Mouse (Mus musculus): Measurements from ENCODE around the gene Flvcr2. TPM values are rescaled to one million over a fixed set of nuclear protein-coding genes. Genes with fewer than 3 reads are reported as not detected.

Flvcr2 gene
- polyA plus RNA-seq, 1 experiment = 0.02 TPM

DNA sequence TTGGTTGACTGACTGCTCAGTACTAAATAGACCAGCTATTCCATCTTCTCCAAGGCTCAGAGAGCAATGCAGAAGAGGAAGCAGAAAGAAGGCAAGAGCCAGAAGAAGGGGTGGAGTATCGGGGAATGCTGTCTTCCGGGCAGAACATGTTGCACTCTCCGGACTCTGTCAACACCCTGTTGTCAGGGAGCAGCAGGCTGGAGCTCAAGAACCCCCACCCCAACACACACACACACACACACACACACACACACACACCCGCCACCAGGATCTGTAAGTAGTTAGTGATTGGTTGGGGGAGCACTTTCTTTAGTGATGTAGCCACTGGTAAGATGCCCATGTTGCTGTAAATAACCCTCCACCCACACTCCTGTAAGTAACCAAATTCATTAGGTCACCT is 21.0 kb upstream of the Flvcr2 start:
- no peak for TF ChIP-seq GATA1 (IDR thresholded peaks at IDR 0.05; ENCODE audit: low read length)

DNA sequence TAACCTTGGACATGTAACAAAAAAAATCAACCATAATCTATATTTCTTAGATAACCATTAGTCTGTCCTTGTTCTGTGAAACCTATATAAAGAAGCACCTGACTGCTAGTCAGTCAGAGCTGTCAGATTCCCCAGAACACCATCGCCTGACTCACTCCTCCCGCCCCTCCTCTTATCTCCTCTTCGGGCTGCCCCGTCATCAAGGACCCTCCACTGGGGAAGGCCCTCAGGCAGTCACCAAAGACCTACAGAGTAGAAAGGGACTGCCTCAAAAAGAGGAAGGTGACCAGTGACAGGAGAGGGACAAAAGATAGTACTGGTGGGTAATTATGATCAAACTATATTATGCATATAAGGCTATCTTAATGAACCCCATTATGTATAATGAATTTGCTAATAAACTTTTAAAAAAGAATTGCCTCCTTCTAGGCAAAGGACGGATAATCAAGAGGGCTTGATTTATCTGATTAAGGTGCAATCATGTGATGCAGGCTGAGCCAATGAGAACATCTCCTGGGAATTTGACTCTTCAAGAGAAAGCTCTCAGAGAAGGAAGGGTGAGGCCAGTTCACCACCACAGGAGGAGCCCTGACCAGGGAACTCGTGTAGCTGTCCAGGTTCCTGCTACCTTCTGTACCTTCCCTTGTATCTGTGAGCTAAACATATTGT is 19.5 kb upstream of the Flvcr2 start:
- TF ChIP-seq GATA1 (IDR thresholded peaks at IDR 0.05; ENCODE audit: low read length) = no peak

DNA sequence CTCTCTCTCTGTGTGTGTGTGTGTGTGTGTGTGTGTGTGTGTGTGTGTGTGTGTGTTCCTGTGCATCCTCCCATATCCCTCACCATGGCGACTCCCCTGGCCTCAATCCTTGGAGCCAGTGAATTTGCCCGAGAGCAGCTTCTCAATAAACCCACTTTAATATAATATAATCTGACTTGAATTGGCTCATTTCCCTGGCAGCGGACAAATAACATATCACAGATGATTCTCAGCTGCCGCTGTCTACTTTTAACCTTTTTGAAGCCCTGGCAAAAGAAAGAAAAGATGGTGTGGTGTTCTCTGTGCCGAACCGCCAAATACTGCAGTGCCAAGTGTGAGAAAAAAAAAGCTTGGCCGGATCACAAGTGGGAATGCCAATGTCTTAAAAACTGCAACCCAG is 18.2 kb upstream of the Flvcr2 start:
- TF ChIP-seq GATA1 (IDR thresholded peaks at IDR 0.05; ENCODE audit: low read length) = no peak

DNA sequence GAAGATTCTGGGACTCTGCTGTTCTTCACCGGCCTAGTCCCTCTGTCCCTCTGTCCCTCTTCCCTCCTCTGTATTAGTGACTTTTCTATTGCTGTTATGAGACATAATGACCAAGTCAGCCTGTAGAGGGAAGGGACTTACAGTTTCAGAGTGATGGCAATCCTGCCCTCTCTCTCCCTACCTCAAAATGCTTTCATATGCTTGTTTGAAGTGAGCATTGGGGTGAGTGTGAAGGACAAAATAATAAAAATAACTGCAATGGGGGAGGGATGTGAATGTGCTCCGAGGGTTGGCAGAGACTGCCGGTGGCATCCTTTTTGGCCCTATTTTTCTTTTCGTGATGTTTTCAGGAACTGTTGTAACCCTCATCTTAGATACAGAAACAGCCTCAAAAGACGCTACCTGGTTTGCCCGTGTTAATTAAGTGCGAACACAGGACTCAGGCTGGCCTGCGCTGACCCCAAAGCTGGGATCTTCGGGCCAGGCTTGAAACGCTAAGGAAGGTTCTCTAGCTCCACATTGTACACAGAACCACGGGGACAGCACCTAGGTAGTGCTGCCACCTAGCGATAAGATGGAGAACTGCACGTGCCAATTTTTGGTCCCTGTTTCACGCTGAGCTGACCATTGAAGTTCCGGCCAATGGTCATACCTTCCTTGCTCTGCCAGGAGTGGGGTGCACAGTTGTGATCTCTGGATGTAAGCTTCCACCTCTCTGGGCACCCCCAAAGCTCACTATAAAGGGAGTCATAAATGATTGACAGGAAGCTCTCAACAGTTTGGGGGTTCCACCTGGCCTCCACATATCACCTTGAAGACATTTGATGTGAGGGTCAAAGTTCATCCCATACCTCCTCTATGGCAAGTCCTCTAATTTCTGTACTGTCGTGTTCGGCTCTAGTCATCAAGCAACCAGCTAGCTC is 17.1 kb upstream of the Flvcr2 start:
- TF ChIP-seq GATA1 (IDR thresholded peaks at IDR 0.05; ENCODE audit: low read length) = no peak

DNA sequence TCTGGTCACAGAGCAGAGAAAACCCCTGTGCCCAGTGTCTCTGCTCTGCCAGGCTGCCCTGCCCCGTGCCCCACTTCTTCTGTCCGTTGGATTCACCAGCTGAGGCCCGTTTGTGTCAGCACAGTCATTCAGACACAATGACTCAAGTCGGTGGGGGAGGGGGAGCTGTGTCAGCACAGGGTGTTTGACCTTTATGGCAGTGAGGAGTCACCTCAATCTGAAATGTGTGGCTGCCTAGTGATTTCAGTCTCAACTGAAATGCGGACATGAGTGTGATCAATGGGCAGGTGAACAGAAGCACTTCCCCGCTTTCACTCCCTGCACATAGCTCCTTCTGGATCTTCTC is 16.4 kb upstream of the Flvcr2 start:
- TF ChIP-seq GATA1 (IDR thresholded peaks at IDR 0.05; ENCODE audit: low read length) = no peak

DNA sequence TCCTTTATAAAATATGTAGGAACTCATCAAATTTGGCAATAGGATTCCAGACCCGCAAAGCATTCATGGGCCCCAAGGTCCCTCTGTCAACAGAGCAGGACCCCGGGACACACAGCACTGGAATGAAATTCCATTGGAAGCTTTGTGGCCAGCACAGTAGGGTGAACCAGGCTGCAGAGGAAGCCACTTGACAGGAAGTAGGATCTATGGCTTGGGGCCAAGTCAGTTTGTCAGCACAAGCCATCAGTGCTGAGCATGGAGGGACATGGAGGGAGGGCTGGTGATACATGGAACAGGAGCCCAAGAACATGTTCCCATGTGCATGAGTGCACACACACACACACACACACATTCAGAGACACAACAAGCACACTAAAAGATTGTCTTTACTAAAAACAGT is 10.1 kb upstream of the Flvcr2 start:
- no peak for TF ChIP-seq GATA1 (IDR thresholded peaks at IDR 0.05; ENCODE audit: low read length)

DNA sequence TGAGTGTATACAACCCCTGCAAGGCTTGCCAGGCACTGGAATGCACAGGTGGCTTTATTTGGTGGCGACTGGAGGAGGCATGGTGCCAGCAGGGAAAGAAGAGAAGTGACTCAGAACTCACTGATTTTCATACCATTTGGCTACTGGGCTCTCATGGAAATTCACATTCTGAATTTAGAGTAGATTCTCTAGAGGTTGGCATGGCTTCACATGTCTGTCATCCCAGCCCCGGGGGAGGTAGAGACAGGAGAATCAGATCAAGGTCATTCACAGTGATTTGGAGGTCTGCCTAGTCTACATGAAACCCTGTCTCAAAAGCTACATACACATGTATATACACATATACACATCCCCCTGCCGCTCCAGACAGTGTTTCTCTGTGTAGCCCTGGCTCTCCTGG is 9.4 kb upstream of the Flvcr2 start:
- TF ChIP-seq GATA1 (IDR thresholded peaks at IDR 0.05; ENCODE audit: low read length) = no peak

DNA sequence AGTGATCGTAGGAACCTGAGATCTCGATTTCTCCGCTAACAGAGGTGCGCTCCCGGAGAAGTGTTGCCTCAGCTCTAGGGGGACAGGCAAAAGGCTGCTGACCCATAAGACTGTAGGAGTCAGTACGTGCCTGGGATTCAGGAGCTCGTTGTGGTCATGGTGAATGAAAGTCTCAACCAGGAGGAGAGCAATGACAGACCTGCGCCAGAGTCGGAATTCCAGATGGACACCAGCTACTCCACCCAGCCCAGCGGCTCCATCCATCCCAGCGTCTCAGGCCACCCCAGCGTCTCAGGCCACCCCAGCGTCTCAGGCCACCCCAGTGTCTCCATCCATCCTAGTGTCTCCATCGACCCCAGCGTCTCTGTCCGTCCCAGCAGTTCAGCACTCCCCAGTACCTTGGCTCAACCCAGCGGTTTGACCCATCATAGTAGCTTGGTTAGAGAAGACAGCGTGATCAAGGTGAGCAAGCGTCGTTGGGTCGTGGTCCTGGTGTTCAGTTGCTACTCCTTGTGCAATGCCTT is 419 bp downstream of the Flvcr2 start:
- no peak for TF ChIP-seq GATA1 (IDR thresholded peaks at IDR 0.05; ENCODE audit: low read length)

DNA sequence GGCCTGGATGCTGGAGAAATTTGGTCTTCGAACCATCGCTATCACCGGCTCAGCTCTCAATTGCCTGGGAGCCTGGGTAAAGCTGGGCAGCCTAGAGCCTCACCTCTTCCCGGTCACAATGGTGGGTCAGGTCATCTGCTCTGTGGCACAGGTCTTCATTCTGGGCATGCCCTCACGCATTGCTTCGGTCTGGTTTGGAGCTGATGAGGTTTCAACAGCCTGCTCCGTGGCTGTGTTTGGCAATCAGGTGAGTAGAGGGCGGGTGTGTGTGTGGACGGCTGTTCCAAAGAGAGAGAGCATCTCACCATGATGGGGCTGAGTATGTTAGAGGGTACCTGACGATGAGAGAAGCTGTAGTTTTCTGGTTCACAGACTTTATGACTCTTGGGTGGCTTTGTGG is 1.0 kb downstream of the Flvcr2 start:
- TF ChIP-seq GATA1 (IDR thresholded peaks at IDR 0.05; ENCODE audit: low read length) = no peak

DNA sequence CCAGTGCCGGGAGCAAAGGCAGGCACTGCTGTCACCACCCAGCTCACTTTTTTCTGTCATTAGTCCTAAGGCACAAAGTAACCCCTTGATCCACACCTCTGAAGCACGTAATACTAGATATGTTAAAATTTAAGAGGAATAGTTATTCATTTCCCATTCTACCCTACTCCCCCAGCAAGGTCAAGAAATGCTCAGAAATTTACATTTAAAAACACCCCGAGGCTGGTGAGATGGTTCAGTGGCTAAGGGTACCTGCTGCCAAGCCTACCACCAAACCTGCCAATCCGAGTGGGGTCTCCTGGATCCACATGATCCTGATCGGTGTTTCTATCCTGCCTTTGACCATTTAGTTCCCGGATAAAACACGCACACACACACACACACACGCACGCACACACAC is 3.5 kb downstream of the Flvcr2 start:
- TF ChIP-seq GATA1 (IDR thresholded peaks at IDR 0.05; ENCODE audit: low read length) = no peak

DNA sequence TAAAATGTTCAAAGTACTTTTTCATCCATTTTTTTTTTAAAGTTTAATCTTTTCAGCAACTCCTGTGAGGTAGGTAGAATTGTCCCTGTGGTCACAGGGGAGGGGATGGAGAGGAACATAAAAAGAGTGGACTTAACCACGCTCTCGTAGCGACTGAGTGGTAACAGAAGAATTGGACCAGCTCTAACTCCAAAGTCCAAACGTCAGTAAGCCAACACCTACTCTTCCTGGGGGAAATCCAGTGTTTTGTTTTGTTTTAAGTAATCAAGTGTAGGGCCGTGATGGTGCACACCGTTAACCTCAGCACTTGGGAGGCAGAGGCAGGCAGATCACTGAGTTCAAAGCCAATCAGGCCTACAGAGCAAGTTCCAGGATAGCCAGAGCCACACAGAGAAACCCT is 5.8 kb downstream of the Flvcr2 start:
- TF ChIP-seq GATA1 (IDR thresholded peaks at IDR 0.05; ENCODE audit: low read length) = no peak

DNA sequence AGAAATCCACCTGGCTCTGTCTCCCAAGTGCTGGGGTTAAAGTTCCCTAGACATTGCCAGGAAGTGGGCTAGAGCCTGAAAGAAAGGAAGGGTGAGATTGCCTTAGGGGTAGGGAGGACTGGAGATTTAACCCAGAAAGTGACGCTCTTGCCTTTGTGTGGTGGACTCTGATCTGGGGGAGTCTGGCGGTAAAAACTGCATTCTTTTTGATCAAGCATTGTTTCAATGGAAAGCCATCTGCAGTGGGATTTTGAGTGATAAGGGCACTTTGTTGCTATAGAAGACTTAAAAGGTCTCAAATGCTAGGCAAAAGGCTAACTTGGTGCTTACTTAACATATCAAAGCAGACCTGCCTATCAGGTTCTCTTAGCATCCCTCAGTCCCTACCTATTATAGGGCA is 6.9 kb downstream of the Flvcr2 start:
- TF ChIP-seq GATA1 (IDR thresholded peaks at IDR 0.05; ENCODE audit: low read length) = no peak

DNA sequence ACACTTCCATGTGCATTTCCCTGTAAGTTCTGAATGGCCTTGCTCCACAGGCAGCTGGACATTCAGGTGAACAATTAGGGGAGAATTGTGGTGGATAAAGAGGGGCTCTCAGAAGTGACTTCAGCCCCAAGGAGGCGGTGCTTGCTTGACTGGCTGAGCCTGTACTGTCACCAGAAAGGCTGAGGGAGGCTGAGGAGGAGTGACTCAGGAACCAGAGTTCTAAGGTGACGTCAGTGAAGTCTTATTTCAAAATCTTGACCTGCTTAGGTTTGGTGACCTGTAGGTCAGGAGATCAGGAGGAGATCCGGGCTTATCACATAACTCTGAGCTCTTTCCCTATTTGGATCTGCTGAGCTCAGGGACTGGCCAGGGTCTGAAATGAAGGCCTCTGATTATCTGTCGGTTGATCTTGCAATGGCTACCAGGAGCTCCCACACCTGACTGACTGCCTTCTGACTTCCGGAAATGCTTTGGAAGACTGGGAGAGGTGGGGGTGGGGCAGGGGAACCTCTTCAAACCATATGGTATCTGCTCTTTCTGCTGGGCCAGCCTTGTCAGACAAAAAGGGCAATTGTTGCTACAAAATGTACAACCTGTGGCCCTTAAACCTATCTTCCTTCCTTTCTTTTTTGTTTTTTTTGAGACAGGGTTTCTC is 8.4 kb downstream of the Flvcr2 start:
- TF ChIP-seq GATA1 (IDR thresholded peaks at IDR 0.05; ENCODE audit: low read length) = no peak

DNA sequence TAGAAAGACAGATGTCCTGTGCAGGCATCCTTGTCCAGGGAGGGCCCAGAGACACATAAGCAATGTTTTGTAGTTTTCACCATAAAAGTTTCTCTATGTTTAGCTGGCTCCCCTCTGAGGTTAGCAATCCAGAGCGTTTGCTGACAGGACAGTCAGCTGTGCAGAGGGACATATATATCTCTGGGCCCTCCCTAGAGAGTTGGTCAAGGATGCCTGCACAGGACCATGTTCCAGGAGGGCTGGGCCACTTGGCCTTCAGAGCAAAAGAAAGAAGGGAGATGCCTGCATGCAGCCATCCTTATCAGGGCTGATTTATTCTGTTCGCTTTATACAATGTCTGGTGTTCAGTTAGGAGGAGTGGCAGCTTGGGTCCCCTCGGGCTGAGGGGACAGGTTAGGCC is 10.1 kb downstream of the Flvcr2 start:
- TF ChIP-seq GATA1 (IDR thresholded peaks at IDR 0.05; ENCODE audit: low read length) = no peak

DNA sequence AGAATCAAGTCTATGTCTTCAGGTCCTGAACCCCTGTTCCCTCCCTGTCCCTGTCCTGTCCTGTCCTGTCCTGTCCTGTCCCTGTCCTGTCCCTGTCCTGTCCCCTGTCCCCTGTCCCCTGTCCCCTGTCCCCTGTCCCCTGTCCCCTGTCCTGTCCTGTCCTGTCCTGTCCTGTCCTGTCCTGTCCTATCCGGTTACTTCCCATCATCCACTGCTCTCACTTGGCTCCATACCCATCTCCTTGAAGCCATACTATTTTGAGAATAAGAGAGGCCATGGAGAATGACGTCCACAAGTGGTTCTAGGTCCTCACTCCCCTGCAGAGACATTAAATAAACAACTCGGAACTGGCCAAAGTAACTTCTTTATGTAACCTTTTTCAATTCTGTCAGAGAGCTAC is 10.7 kb downstream of the Flvcr2 start:
- no peak for TF ChIP-seq GATA1 (IDR thresholded peaks at IDR 0.05; ENCODE audit: low read length)

DNA sequence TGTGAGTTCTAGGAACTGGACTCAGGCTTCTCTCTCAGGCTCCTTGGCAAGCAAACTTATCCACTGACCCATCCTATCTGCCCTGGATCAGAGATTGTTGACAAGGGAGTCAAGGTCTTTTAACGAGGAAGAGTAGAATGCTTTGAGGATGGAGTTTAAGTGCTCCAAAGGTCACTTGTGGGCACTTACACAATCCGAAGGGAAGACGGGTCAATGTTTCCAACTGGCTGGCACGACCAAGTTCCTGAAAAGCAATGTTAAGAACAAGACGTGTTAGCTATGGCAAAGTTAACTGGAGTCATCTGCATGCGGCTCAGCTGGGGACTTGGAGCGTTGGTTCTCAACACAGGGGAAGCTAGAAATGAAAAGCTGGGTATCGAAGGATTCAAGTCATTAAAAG is 12.4 kb downstream of the Flvcr2 start:
- TF ChIP-seq GATA1 (IDR thresholded peaks at IDR 0.05; ENCODE audit: low read length) = no peak

Measured in G1E-ER4 (cell line).